Mouse (Mus musculus) kidney, postnatal 0 days (tissue): ENCODE results near the gene Fam107b. TPM values are rescaled to one million over a fixed set of nuclear protein-coding genes. Genes with fewer than 3 reads are reported as not detected.

ENCODE experiments used
- ATAC-seq: fragments of 200-750 bp; cut with Nextera tagmentation; replicated peaks from 2 replicates; pipeline ENCODE4 v1.8.0; 2017; ENCODE audit warnings: low read depth, moderate number of reproducible peaks, moderate TSS enrichment, moderate library complexity; ENCODE audit not compliant: low FRiP score
- DNase-seq: peaks from one replicate; pipeline ENCODE4 v3.0.0-alpha.2; 2016; ENCODE audit warnings: low spot score
- H3K27ac ChIP-seq: fragments of 300-500 bp; sonication (generic); 2 replicates; pipeline ENCODE4 v1.5.1; 2014; ENCODE audit warnings: mild to moderate bottlenecking
- H3K27me3 ChIP-seq: fragments of 300-500 bp; sonication (generic); 2 replicates; pipeline ENCODE4 v1.6.1; 2014; ENCODE audit warnings: low read length, mixed read lengths; ENCODE audit not compliant: insufficient read depth
- H3K36me3 ChIP-seq: fragments of 300-500 bp; sonication (generic); 2 replicates; pipeline ENCODE4 v1.6.1; 2014; ENCODE audit warnings: low read length, mixed read lengths; ENCODE audit not compliant: insufficient read depth
- H3K4me1 ChIP-seq: fragments of 300-500 bp; sonication (generic); replicated peaks from 2 replicates; pipeline ENCODE4 v1.6.1; 2014; ENCODE audit warnings: antibody characterized with exemption, low read length, mixed read lengths; ENCODE audit not compliant: insufficient read depth
- H3K4me2 ChIP-seq: fragments of 300-500 bp; sonication (generic); 2 replicates; pipeline ENCODE4 v1.6.1; 2014; ENCODE audit warnings: mild to moderate bottlenecking, low read length, moderate library complexity, mixed read lengths
- H3K4me3 ChIP-seq: fragments of 300-500 bp; sonication (generic); replicated peaks from 2 replicates; pipeline ENCODE4 v1.5.1; 2014; ENCODE audit warnings: low read depth, low read length
- H3K9ac ChIP-seq: fragments of 300-500 bp; sonication (generic); 2 replicates; pipeline ENCODE4 v1.6.1; 2014; ENCODE audit warnings: low read depth, low read length
- H3K9me3 ChIP-seq: fragments of 300-500 bp; sonication (generic); replicated peaks from 2 replicates; pipeline ENCODE4 v1.6.1; 2016; ENCODE audit warnings: low read length, inconsistent platforms, mixed read lengths
- CTCF ChIP-seq: IDR thresholded peaks from 2 replicates; pipeline ENCODE4 v1.5.1; 2016; ENCODE audit warnings: antibody characterized with exemption, low read depth, mild to moderate bottlenecking, moderate library complexity
- WGBS: fragments of 180-500 bp; shearing (Covaris S2); extraction: QIAGEN DNeasy Blood & Tissue Kit; methylation state at CpG from one replicate; pipeline ENCODE4 v1.1.7; 2014; 5-methylcytosine and 5-hydroxymethylcytosine counted together
- polyA plus RNA-seq: library from polyadenylated mRNA; unstranded; fragments of >200 nt; fragmentation: Nextera tagmentation; extraction: Ambion mirVana; gene quantifications from 2 replicates; pipeline ENCODE4 v1.2.1, GENCODE M21; 2015

Gene Fam107b
- polyA plus RNA-seq, 1 experiment from 2014 or later, result 62.6 TPM

DNA sequence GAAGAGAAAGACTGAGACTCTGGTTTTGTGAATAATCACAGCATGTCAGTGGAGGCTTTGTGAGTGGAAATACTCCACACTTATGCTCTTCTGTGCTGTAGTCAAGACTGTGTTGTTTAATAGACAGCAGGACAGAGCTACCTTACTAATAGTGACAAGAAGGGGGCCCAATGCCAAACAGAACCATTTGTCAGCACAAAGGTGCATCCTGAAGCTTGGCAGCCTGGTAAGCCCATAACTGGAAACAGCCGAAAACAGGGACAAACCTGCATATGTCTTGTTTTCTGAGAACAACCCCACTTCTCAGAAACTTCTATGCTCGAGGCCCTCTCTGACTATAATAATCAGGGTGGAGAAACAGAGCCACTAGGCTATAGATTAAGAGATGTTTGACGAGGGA is 85.8 kb downstream of the Fam107b start:
- no peak overlapping the region for H3K4me2 ChIP-seq
- DNase-seq (no peak), ATAC-seq (no peak)
- no peaks in the 10 kb centered on the region for H3K36me3 ChIP-seq
- H3K9ac ChIP-seq, result no peak overlapping the region
- WGBS, result 73% methylated on average over 3 of the region's 3 CpGs
- no peak overlapping the region for H3K4me3 ChIP-seq
- no peak for TF ChIP-seq CTCF
- H3K9me3 ChIP-seq, result no peaks in the 10 kb centered on the region
- H3K27me3 ChIP-seq, result no peaks in the 10 kb centered on the region
- H3K27ac ChIP-seq, result no peak overlapping the region
- no peaks in the 10 kb centered on the region for H3K4me1 ChIP-seq

DNA sequence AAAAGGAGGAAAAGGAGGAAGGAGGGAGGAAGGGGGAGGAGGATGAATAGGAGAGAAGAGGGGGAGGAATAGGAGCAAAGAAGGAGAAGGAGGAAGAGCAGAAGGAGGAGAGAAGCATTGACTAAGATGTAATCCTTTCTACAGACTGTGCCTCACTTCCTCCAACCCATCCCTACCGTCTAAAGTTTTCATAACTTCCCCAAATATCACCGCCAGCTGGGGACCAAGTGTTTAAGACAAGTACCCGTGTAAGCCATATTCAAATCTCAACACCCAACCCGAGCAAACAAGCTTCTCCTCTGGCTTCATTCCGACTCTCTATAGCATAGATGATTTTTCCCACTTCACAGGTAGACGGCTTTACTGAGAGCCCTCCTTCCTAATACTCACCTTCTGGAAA is 86.5 kb downstream of the Fam107b start:
- no peaks in the 10 kb centered on the region for H3K4me1 ChIP-seq
- DNase-seq, result no peak
- H3K4me3 ChIP-seq, result no peak overlapping the region
- 94% methylated on average over 6 of the region's 6 CpGs for WGBS
- ATAC-seq, result no peak
- no peak overlapping the region for H3K9ac ChIP-seq
- H3K27me3 ChIP-seq, result no peaks in the 10 kb centered on the region
- no peaks in the 10 kb centered on the region for H3K9me3 ChIP-seq
- no peak overlapping the region for H3K4me2 ChIP-seq
- no peaks in the 10 kb centered on the region for H3K36me3 ChIP-seq
- no peak overlapping the region for H3K27ac ChIP-seq
- no peak for TF ChIP-seq CTCF

DNA sequence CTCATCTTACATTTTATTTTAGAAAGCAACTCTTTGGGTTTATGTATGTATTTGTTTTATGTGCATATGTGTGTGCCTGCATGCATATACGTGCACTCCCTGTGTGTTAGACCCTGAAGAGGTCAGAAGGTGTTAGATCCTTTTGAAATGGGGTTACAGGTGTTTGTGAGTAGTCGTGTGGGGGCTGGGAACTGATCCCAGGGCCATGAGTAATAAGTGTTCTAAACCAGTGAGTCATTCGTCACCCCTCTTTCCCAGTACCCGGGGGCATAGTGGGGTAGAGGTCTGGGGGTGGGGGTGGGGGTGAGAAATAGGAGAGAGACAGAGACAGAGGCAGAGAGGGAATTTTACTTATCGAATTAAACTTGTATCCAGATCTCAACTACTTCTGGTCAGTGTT is 87.1 kb downstream of the Fam107b start:
- TF ChIP-seq CTCF, result no peak
- Histone ChIP-seq H3K27ac (no peak overlapping the region), H3K4me2 (no peak overlapping the region), H3K27me3 (no peaks in the 10 kb centered on the region), H3K9me3 (no peaks in the 10 kb centered on the region), H3K36me3 (no peaks in the 10 kb centered on the region), H3K4me3 (no peak overlapping the region), H3K4me1 (no peaks in the 10 kb centered on the region), H3K9ac (no peak overlapping the region)
- ATAC-seq, result no peak
- 72% methylated on average over 5 of the region's 5 CpGs for WGBS
- DNase-seq, result no peak

DNA sequence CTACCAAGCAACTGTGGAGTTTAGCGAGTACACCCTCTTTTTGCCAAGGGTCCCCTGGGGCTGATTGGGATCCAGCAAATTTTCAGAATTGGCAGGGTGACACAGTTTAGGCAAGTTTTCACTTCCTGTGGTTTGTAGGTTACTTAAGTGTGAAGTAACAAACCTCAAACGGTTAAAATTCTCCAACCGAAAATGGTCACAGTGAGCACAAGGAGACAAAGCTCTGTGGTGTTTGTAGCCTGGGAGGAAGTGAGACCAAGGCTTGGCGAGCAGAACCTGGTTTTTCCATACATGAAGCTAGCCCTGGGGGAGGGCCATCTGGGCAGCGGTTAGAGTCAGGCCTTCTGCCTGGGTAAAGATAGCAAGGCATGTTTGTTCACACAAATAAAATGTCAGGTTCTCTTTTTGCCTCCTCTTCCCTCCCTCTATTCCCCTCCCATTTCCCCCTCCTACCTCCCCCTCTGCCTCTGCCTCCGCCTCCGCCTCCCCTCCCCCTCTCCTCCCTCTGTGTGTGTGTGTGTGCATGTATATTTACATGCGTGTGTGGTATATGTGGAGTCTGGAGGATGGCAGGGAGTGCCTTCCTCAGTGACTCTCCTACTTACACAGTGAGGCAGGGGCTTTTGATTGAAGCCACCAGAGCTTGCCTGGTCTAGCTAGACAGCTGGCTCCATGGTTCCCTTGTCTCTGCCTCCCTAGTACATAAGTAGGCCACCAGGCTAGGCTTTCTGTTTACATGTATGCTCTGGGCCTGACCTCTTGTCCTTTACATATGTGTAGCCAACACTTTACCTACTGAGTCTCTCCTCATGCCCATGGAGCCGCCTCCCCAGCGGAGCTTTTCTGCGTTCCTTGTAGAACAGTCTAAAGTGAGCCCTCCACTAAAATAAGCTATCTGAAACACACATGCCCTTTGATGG is 87.8 kb downstream of the Fam107b start:
- 57% methylated on average over 10 of the region's 11 CpGs for WGBS
- H3K4me1 ChIP-seq, result no peaks in the 10 kb centered on the region
- no peaks in the 10 kb centered on the region for H3K36me3 ChIP-seq
- DNase-seq (peak; percentile 15), ATAC-seq (peak; percentile 17; the same call in 1 of the 2 replicates)
- no peak overlapping the region for H3K27ac ChIP-seq
- H3K9me3 ChIP-seq, result no peaks in the 10 kb centered on the region
- H3K4me2 ChIP-seq, result no peak overlapping the region
- TF ChIP-seq CTCF, result no peak
- H3K4me3 ChIP-seq, result no peak overlapping the region
- H3K9ac ChIP-seq, result no peak overlapping the region
- H3K27me3 ChIP-seq, result no peaks in the 10 kb centered on the region

DNA sequence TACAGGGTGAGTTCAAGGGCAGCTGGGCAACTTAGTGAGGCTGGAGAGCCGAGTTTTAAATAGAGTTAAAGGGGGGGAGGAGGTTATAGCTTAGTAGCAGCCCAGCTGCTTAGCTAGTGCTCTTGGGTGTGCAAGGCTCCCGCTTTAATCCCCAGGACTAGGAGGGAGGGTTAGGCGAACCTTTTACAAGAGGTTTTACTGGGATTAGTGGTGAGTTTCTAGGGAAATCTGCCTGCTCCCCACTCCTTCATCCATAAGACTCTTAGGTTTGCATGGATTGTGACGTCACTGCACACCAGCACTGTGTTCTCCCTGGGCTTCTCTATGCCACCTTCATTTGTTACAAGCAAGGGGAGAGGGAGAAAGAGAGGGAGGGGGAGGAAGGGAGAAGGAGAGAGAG is 88.6 kb downstream of the Fam107b start:
- ATAC-seq (no peak), DNase-seq (no peak)
- H3K27me3 ChIP-seq, result no peaks in the 10 kb centered on the region

DNA sequence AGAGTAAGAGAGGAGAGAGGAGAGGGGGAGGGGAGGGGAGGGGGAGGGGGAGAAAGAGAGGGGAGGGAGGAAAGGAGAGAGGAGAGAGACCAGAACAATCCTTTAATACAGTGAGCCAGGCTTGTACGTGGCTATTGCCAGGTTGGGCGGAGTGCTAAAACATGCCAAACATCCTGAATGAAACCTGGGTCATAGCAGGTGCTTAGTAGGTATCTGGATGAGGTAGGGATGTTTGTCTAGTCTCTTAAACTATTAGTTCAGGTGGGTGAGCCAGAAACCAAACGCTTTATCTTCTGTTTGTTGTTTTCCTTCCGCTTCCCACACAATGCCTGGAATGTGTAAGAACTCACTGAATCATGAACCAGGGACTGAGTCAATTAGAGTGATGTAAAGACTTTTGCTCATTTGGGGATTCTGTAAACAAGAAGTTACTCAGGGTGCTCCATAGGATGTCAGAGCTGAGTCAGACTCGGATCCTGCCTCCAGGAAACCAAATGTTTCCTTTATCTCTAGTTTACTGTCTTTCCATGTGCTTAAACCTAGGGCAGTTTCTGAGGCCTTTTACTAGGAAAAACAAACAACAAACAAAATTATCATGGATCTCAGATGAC is 89.1 kb downstream of the Fam107b start:
- no peaks in the 10 kb centered on the region for H3K9me3 ChIP-seq
- H3K4me3 ChIP-seq, result no peak overlapping the region
- H3K9ac ChIP-seq, result no peak overlapping the region
- H3K4me1 ChIP-seq, result no peaks in the 10 kb centered on the region
- H3K27ac ChIP-seq, result no peak overlapping the region
- 42% methylated on average over 5 of the region's 5 CpGs for whole genome bisulfite sequencing
- H3K27me3 ChIP-seq, result no peaks in the 10 kb centered on the region
- H3K36me3 ChIP-seq, result no peaks in the 10 kb centered on the region
- TF ChIP-seq CTCF, result no peak
- H3K4me2 ChIP-seq, result no peak overlapping the region
- DNase-seq (peak; percentile 18), ATAC-seq (no peak)

More for the DNA sequence above, 88.6 kb downstream of the Fam107b start:
- Histone ChIP-seq H3K4me3 (no peak overlapping the region), H3K4me1 (no peaks in the 10 kb centered on the region), H3K4me2 (no peak overlapping the region), H3K9me3 (no peaks in the 10 kb centered on the region), H3K9ac (no peak overlapping the region), H3K27ac (no peak overlapping the region), H3K36me3 (no peaks in the 10 kb centered on the region)
- TF ChIP-seq CTCF, result no peak
- WGBS, result 43% methylated on average over 4 of the region's 4 CpGs
